Mouse (Mus musculus) brain, embryonic 14.5 days (tissue): ENCODE results near the gene Crybg3. TPM values are rescaled to one million over a fixed set of nuclear protein-coding genes. Genes with fewer than 3 reads are reported as not detected.
A peak's percentile ranks its signal among the peaks of the same experiment; 100 is the strongest.
"Not testable (repeated sequence)": the region's sequence is repeated elsewhere in the genome, so short reads cannot be mapped to it uniquely, and the experiment has no call there.

Experiments used
- DNase-seq: peaks from one replicate; pipeline ENCODE4 v3.0.0-alpha.2; 2011; ENCODE audit warnings: low read depth
- CTCF ChIP-seq: fragments of 200-500 bp; IDR thresholded peaks from 2 replicates; pipeline ENCODE4 v1.5.1; 2012; ENCODE audit warnings: inconsistent platforms, mild to moderate bottlenecking, moderate library complexity, borderline replicate concordance; ENCODE audit not compliant: insufficient read depth, insufficient read length; ENCODE audit errors: extremely low read depth
- POLR2A ChIP-seq: fragments of 200-500 bp; IDR thresholded peaks from 2 replicates; pipeline ENCODE4 v1.6.1; 2012; ENCODE audit warnings: mild to moderate bottlenecking, inconsistent platforms, borderline replicate concordance; ENCODE audit not compliant: poor library complexity, insufficient read depth, insufficient read length, severe bottlenecking; ENCODE audit errors: extremely low read depth
- polyA plus RNA-seq: library from polyadenylated mRNA; depleted of rRNA; stranded (reverse); fragments of >200 nt; gene quantifications from 2 replicates; pipeline ENCODE4 v1.2.3, GENCODE M21; 2012; rRNA removed

Gene Crybg3
- polyA plus RNA-seq, 1 experiment, result 4.7 TPM

GRCm38 (mm10) chr16:59474788-59475187 is 126.0 kb downstream of the Crybg3 start:
- DNase-seq, result peak; percentile 56
- TF ChIP-seq POLR2A, result no peak
- TF ChIP-seq CTCF, result peak; percentile 79

GRCm38 (mm10) chr16:59472546-59472945 is 128.2 kb downstream of the Crybg3 start:
- DNase-seq, result peak; percentile 9
- no peak for TF ChIP-seq POLR2A
- TF ChIP-seq CTCF, result no peak

- 0 out of 2 replicates have a peak, but pooled peaks have one; percentile 10 for TF ChIP-seq POLR2A
- TF ChIP-seq CTCF, result peak; percentile 33; the same call in 1 of the 2 replicates
- peak; percentile 86 for DNase-seq
Measured at GRCm38 (mm10) chr16:59471637-59472278, 129.0 kb downstream of the Crybg3 start, which contains the start of gene Riox2. Gene Riox2 (plus strand): TSS chr16:59471775.

- no peak for TF ChIP-seq POLR2A
- no peak for TF ChIP-seq CTCF
- no peak for DNase-seq
Measured at GRCm38 (mm10) chr16:59469846-59470245, 130.9 kb downstream of the Crybg3 start.

- DNase-seq, result no peak
- TF ChIP-seq CTCF, result no peak
- TF ChIP-seq POLR2A, result no peak
Measured at GRCm38 (mm10) chr16:59463973-59464372, 136.8 kb downstream of the Crybg3 start.

- TF ChIP-seq CTCF (no peak), POLR2A (no peak)
- DNase-seq, result no peak
Measured at GRCm38 (mm10) chr16:59463567-59463966, 137.2 kb downstream of the Crybg3 start.

- not testable (repeated sequence) for DNase-seq
Measured at GRCm38 (mm10) chr16:59459259-59459861, 141.4 kb downstream of the Crybg3 start.

GRCm38 (mm10) chr16:59451813-59452212 is 149.0 kb downstream of the Crybg3 start:
- no peak for DNase-seq
- TF ChIP-seq POLR2A (no peak), CTCF (no peak)

- DNase-seq, result no peak
- no peak for TF ChIP-seq CTCF
- no peak for TF ChIP-seq POLR2A
Measured at GRCm38 (mm10) chr16:59449092-59449491, 151.7 kb downstream of the Crybg3 start.

- no peak for DNase-seq
- no peak for TF ChIP-seq POLR2A
- TF ChIP-seq CTCF, result no peak
Measured at GRCm38 (mm10) chr16:59448181-59448580, 152.6 kb downstream of the Crybg3 start.

GRCm38 (mm10) chr16:59444880-59445559 is 155.8 kb downstream of the Crybg3 start:
- no peak for DNase-seq
- TF ChIP-seq POLR2A, result no peak
- no peak for TF ChIP-seq CTCF

Other genes with a start within 250 kb of the Crybg3 start
- gene Olfr209, start 237.0 kb downstream of the Crybg3 start, polyA plus RNA-seq, result not detected in 2 replicates
- gene Gabrr3, start 193.6 kb downstream of the Crybg3 start, polyA plus RNA-seq, result 0.07 and 0.11 TPM in 2 replicates
- 5.8 and 7.8 TPM in 2 replicates for gene Riox2, start 129.2 kb downstream of the Crybg3 start, polyA plus RNA-seq
- gene Arl6, start 38.4 kb upstream of the Crybg3 start, polyA plus RNA-seq, result 20.7 and 24.3 TPM in 2 replicates